Mouse (Mus musculus) thymus, postnatal 4 days (tissue): ENCODE results near the gene Hoxd9.

Source experiments
- DNase-seq: peaks from one replicate; pipeline ENCODE4 v3.0.0; 2021

Gene Hoxd9

GRCm38 (mm10) chr2:74714881-74715280 is 17.4 kb downstream of the Hoxd9 start:
- DNase-seq, result peak; percentile 20

- DNase-seq, result peak; percentile 95
Observed at GRCm38 (mm10) chr2:74715504-74716241, 18.1 kb downstream of the Hoxd9 start.

- no peak for DNase-seq
Observed at GRCm38 (mm10) chr2:74720384-74720783, 22.9 kb downstream of the Hoxd9 start.

DNA sequence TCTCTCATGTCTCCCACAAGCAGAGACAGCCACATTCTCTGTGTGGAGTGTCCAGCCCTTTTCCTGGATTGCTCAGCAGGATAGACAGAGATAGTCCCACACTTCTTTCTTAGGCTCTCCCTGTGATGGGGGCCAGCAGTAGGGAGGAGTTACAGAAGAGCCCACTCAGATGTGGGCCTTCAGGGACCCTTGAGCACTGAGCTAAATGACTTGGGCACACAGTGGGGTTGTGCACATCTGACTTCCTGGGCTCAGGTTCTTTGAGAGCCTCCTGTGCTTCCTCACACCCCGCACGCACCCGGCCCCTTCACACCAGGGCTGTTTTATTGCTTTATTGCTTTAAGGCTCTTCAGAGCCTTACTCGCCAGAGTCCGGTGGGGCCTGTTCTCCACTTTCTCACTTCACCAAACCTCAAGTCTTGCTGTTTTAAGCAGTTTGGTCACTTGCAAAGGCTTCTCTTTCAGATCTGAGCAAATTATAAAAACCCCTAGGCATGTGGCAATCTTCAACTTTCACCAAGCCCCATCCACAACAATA is 23.5 kb downstream of the Hoxd9 start:
- DNase-seq, result no peak

GRCm38 (mm10) chr2:74721882-74722281 is 24.4 kb downstream of the Hoxd9 start:
- DNase-seq, result no peak

- DNase-seq, result no peak
Observed at GRCm38 (mm10) chr2:74722949-74723348, 25.4 kb downstream of the Hoxd9 start.

DNA sequence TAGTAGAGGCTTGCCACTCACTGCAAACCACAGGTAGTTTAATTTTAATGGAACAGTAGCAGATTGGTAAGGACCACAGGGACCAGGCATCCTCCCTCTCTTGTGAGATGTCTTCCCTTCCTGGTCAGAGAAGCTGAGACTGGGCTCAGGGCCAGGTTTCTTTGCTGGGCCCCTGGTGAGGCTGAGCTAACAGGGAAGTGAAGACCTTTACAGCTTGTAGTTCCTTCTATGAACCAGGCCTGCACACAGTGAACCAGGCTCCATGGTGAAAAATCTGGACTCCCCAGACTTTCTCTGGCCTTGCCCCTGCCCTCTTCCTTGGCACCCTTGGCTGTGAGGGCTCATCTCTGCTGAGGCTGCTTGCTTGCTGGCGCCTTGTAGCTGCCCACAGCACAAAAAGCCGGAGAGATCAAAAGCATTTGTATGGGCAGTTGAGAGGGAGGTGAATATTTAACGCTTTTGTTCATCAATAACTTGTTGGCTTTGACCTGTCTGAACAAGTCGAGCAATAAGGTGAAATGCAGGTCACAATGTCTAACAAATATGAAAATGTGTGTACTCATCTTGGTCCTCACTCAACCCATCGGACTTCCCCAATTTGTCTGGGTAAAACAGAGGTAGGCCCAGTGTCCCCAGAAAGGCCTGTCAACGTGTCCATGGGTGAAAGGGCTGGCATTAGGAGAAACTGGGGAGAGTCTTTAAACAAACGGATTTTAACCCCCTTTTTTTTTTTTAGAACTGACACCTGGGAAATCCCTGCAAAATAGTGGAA is 26.9 kb downstream of the Hoxd9 start:
- DNase-seq, result no peak

GRCm38 (mm10) chr2:74725171-74725570 is 27.6 kb downstream of the Hoxd9 start:
- DNase-seq, result no peak

DNA sequence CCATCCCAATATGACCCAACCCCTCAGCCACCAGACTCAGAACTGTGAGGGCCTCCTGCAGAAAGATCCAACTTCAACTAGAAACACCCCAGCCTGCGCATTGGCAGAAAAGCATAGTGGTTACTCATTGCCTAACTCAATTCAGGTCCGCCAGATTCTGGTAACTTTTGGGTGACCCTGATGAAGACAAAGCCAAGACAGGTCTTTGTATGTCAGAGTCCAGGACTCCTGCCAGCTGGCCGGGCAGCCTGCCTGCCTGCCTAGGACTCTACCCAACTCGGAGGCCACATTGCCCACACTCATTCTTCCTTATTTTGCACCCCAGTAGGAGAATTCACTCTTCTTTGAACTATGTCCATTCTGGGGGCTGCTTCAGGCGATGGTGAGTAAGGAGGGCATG is 29.0 kb downstream of the Hoxd9 start, which contains the start of gene Gm28230:
Gm28230 (plus strand) TSS at position 178 of the 400 bp plus-strand sequence.
- DNase-seq, result no peak

DNA sequence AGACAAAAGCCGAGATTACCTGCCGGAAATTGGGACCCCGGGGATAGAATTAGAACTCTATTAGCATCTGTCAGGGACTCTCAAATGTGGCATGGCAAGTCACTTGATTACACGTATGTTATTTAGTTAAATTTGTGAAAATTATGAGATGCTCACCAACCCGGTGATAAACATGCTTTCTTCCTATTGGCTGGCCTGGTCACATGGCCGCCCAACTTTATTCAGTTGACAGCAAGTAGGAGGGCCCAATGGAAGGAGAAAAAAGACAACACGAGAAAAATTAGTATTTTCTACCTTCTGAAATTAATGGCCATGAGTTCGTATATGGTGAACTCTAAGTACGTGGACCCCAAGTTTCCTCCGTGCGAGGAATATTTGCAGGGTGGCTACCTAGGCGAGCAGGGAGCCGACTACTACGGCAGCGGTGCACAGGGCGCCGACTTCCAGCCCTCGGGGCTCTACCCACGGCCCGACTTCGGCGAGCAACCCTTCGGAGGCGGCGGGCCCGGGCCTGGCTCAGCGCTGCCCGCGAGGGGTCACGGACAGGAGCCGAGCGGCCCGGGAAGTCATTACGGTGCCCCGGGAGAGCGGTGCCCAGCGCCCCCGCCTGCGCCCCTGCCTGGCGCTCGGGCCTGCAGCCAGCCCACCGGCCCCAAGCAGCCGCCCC is 29.6 kb downstream of the Hoxd9 start:
- DNase-seq, result no peak

- DNase-seq, result no peak
Observed at GRCm38 (mm10) chr2:74727640-74728302, 30.2 kb downstream of the Hoxd9 start.

- DNase-seq, result no peak
Observed at GRCm38 (mm10) chr2:74728303-74728680, 30.8 kb downstream of the Hoxd9 start.

DNA sequence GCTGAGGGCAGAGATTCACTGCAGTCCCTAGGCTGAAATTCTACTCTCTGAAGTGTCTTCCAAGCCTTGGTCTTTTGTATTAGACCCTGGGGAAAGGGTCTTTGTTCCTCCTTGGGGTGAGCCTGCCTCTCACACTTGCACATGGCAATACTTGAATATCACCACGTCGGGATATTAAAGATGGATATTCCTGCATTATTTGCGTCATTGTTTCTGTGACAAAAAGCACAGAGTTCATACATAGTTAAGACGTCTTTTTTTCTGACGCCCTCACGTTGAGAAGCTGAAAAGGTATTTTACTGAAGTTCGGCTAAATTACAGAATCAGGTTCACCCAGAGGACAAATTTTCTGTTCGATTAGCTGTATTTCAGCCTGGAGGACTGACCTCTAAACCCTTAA is 32.8 kb downstream of the Hoxd9 start:
- DNase-seq, result no peak

DNA sequence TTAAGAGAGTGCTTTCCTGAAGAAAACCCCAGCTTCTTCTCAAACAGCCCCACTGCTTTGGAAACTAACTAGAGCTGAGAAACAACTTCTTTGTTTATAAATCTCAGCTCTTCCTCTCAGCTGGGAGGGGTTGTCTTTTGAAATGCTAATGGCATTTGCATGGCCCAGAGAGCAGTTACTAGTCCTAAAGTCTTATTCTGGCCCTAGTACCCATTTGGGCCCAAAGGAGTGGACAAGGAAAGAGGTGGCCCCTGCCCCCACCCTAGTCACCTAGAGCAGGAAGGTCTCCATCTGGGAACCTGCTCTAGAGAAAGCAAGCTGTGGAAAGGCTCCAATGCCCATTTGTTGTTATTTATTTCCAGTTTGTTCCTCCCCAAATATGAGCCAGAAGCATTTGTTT is 33.5 kb downstream of the Hoxd9 start:
- DNase-seq, result no peak

GRCm38 (mm10) chr2:74731799-74732512 is 34.4 kb downstream of the Hoxd9 start:
- DNase-seq, result no peak

DNA sequence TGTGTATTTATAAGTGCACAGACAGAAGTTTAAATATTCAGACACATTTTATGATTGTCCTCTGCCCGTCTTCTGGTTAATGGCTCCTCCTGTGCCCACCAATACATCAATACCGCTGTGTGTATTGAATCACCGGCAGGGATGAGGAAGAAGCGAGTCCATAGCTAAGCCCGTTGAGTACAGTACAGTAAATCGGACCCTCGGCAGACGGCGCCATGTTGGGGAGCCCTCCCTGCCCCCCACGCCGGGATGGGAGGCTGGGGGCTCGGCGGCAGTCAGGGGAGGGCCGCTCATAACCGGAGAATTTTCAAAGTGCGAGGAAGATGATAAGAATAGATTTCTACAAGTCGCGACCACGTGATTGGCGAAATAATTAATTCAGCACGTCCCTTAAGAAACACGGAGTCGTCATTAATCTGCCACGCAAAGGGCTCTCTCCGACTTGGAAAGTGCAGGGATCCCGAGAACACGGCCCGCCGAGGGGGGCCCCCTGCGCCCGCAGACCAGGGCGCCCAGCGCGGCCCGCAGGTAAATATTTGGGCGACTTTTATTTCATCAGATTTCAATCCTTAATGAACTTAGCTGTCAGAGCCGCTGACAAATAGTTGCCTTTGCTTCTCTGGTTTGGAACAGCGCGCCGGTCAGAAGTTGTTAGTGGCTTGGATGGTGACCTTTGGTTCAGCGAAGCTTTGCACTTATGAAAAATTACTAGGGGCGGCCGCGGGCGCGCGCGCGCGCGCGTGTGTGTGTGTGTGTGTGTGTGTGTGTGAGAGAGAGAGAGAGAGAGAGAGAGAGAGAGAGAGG is 35.2 kb downstream of the Hoxd9 start:
- no peak for DNase-seq

GRCm38 (mm10) chr2:74733317-74733661 is 35.8 kb downstream of the Hoxd9 start:
- no peak for DNase-seq

- no peak for DNase-seq
Observed at GRCm38 (mm10) chr2:74733765-74734164, 36.2 kb downstream of the Hoxd9 start.

GRCm38 (mm10) chr2:74734451-74734850 is 36.9 kb downstream of the Hoxd9 start:
- DNase-seq, result no peak

DNA sequence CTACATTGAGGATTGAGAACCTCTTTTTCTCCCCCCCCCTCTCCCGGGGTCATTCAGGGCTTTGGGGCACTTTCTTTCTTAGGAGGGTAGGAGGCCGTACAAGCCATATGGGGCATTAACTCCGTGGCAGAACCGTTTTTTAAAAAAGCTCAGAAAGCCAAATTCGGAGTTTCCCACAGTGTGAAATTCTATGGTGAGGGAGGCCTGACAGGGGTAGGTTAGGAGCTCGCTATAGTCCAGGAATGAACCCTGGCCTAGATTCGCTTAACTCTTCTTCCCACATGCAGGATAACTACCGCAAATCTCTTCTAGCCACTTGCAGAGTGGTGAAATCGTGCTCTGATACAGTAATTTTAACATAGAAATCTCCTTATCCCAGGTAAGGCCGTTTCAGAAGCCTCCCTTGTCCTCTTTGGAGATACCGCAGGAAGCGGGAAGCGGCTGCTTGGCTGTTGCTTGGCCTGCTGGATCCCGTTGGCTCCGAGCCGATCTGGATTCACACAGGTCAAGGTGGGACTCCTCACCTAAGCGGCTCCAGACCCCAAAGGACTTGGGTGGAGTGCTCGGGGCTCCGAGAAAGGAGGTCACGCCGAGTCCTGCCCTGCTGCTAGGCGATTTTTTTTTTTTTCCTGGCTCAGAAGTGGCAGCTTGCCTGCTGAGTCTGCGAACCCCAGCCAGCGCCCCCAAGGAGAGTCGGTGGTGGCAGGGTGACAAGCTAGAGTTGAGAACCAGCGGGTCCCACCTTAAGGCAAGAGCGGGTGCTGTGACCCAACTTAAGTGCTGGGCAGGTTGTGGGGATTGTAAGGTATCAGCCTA is 37.7 kb downstream of the Hoxd9 start:
- no peak for DNase-seq
